Mouse (Mus musculus) bone marrow macrophage, adult 2 months (primary cell): Measurements from ENCODE around the gene Mdfi. TPM values are rescaled to one million over a fixed set of nuclear protein-coding genes. Genes with fewer than 3 reads are reported as not detected.

ENCODE experiments used
- H3K27ac ChIP-seq: 2 replicates; pipeline ENCODE4 v1.5.1; 2012; ENCODE audit warnings: low read depth, low read length; ENCODE audit not compliant: insufficient read depth
- H3K4me1 ChIP-seq: 2 replicates; pipeline ENCODE4 v1.6.1; 2012; ENCODE audit warnings: low read length; ENCODE audit not compliant: control insufficient read depth, insufficient read depth
- H3K4me3 ChIP-seq: 2 replicates; pipeline ENCODE4 v1.5.1; 2012; ENCODE audit warnings: mild to moderate bottlenecking, low read length, moderate library complexity; ENCODE audit not compliant: insufficient read depth
- CTCF ChIP-seq: IDR thresholded peaks from 2 replicates; pipeline ENCODE4 v1.5.1; 2012; ENCODE audit warnings: low read depth, mild to moderate bottlenecking, low read length, moderate library complexity
- POLR2A ChIP-seq: IDR thresholded peaks from 2 replicates; pipeline ENCODE4 v1.6.1; 2012; ENCODE audit warnings: mild to moderate bottlenecking, low read depth, low read length, borderline replicate concordance
- polyA plus RNA-seq: library from polyadenylated mRNA; stranded (reverse); fragments of >200 nt; gene quantifications from 2 replicates; pipeline ENCODE4 v1.2.4, GENCODE M21; 2012; ENCODE audit not compliant: missing spikeins, insufficient read depth, insufficient read length

Gene Mdfi
- polyA plus RNA-seq, 1 experiment = not detected

GRCm38 (mm10) chr17:47766407-47767043, 68.0 kb downstream of the Mdfi start:
- TF ChIP-seq CTCF (no peak), POLR2A (no peak)
- peaks cover 70% of the 10 kb centered on the region for H3K4me1 ChIP-seq
- H3K27ac ChIP-seq = peak overlapping the region; percentile 92

GRCm38 (mm10) chr17:47765986-47766385, 68.5 kb downstream of the Mdfi start:
- TF ChIP-seq POLR2A (no peak), CTCF (no peak)
- H3K4me3 ChIP-seq = no peak overlapping the region
- H3K27ac ChIP-seq = peak overlapping the region; percentile 92
- H3K4me1 ChIP-seq = peaks cover 70% of the 10 kb centered on the region

More at GRCm38 (mm10) chr17:47766407-47767043, 68.0 kb downstream of the Mdfi start:
- H3K4me3 ChIP-seq = no peak overlapping the region

Other genes with a start within 250 kb of the Mdfi start
- gene Bysl, start 223.2 kb downstream of the Mdfi start, polyA plus RNA-seq = 4.1 and 5.0 TPM in 2 replicates
- 19.7 and 23.4 TPM in 2 replicates for gene Med20, start 223.1 kb downstream of the Mdfi start, polyA plus RNA-seq
- 1.2 and 3.1 TPM in 2 replicates for gene Gm20517, start 223.1 kb downstream of the Mdfi start, polyA plus RNA-seq
- gene Usp49, start 204.0 kb downstream of the Mdfi start, polyA plus RNA-seq = 7.3 and 8.6 TPM in 2 replicates
- gene Tomm6, start 146.3 kb downstream of the Mdfi start, polyA plus RNA-seq = 220 TPM in 2 replicates
- 3.1 and 8.4 TPM in 2 replicates for gene Frs3, start 145.7 kb downstream of the Mdfi start, polyA plus RNA-seq
- gene Gm21981, start 140.2 kb downstream of the Mdfi start, polyA plus RNA-seq = 0.58 and 0.97 TPM in 2 replicates
- 2.9 and 3.2 TPM in 2 replicates for gene Prickle4, start 140.0 kb downstream of the Mdfi start, polyA plus RNA-seq
- gene Pgc, start 107.8 kb downstream of the Mdfi start, polyA plus RNA-seq = not detected in 2 replicates
- gene Tfeb, start 97.7 kb downstream of the Mdfi start, polyA plus RNA-seq = 43.2 and 48.4 TPM in 2 replicates
- gene Foxp4, start 90.0 kb upstream of the Mdfi start, polyA plus RNA-seq = 5.2 and 6.0 TPM in 2 replicates
- gene 1700122O11Rik, start 203.6 kb upstream of the Mdfi start, polyA plus RNA-seq = not detected in 2 replicates